Mouse (Mus musculus) forelimb bud, embryonic 11.5 days (tissue): ENCODE data around the gene Trappc6a.

Source experiments
- DNase-seq: peaks from one replicate; pipeline ENCODE4 v3.0.0-alpha.2; 2012; ENCODE audit warnings: low read depth, low spot score

Gene Trappc6a

GRCm38 (mm10) chr7:19508150-19508923, at the start of gene Trappc6a, which contains the start of gene Bloc1s3:
Gene Trappc6a (plus strand): TSS chr7:19508395.
Gene Bloc1s3 (minus strand): TSS chr7:19508367.
- DNase-seq: peak; percentile 95

GRCm38 (mm10) chr7:19458591-19459111, 49.5 kb upstream of the Trappc6a start, which contains the start of gene Mark4:
Gene Mark4 (minus strand): TSS chr7:19458821.
- peak; percentile 76 for DNase-seq

- DNase-seq: no peak
These were observed 48.9 kb upstream of the Trappc6a start for GRCm38 (mm10) chr7:19459144-19459870.

GRCm38 (mm10) chr7:19460500-19460899, 47.7 kb upstream of the Trappc6a start:
- no peak for DNase-seq

GRCm38 (mm10) chr7:19461488-19461887, 46.7 kb upstream of the Trappc6a start:
- peak; percentile 89 for DNase-seq

- no peak for DNase-seq
These were observed 45.8 kb upstream of the Trappc6a start for GRCm38 (mm10) chr7:19462443-19462842.

GRCm38 (mm10) chr7:19462884-19463381, 45.3 kb upstream of the Trappc6a start, which contains the start of gene Exoc3l2:
Gene Exoc3l2 (plus strand): TSS chr7:19463331.
- no peak for DNase-seq

- DNase-seq: peak; percentile 68
These were observed 43.6 kb upstream of the Trappc6a start for GRCm38 (mm10) chr7:19464367-19465307.

GRCm38 (mm10) chr7:19466602-19467145, 41.5 kb upstream of the Trappc6a start:
- no peak for DNase-seq

- no peak for DNase-seq
These were observed 40.6 kb upstream of the Trappc6a start for GRCm38 (mm10) chr7:19467638-19468037.

- DNase-seq: no peak
These were observed 39.9 kb upstream of the Trappc6a start for GRCm38 (mm10) chr7:19468279-19468678.

GRCm38 (mm10) chr7:19469404-19469803, 38.8 kb upstream of the Trappc6a start:
- DNase-seq: no peak

GRCm38 (mm10) chr7:19470308-19470707, 37.9 kb upstream of the Trappc6a start:
- no peak for DNase-seq

- DNase-seq: no peak
These were observed 35.8 kb upstream of the Trappc6a start for GRCm38 (mm10) chr7:19472403-19472802.

- DNase-seq: peak; percentile 87
These were observed 34.2 kb upstream of the Trappc6a start for GRCm38 (mm10) chr7:19473875-19474443.

- no peak for DNase-seq
These were observed 31.1 kb upstream of the Trappc6a start for GRCm38 (mm10) chr7:19477084-19477483.

GRCm38 (mm10) chr7:19477624-19478384, 30.4 kb upstream of the Trappc6a start:
- no peak for DNase-seq

GRCm38 (mm10) chr7:19483281-19483680, 24.9 kb upstream of the Trappc6a start:
- DNase-seq: no peak

- DNase-seq: no peak
These were observed 22.7 kb upstream of the Trappc6a start for GRCm38 (mm10) chr7:19485488-19485887.

GRCm38 (mm10) chr7:19486549-19486948, 21.6 kb upstream of the Trappc6a start:
- DNase-seq: no peak
